Mouse (Mus musculus) large intestine, adult 2 months (tissue): ENCODE measurements around the gene Dnajc7. TPM values are rescaled to one million over a fixed set of nuclear protein-coding genes. Genes with fewer than 3 reads are reported as not detected.
"Not testable (repeated sequence)": the region's sequence is repeated elsewhere in the genome, so short reads cannot be mapped to it uniquely, and the experiment has no call there.

ENCODE experiments used
- DNase-seq: peaks from one replicate; pipeline ENCODE4 v3.0.0-alpha.2; 2012; ENCODE audit warnings: low read depth, low spot score
- WGBS: fragments of 180-500 bp; shearing (Covaris S2); methylation state at CpG from one replicate; pipeline ENCODE4 v1.1.7; 2018; 5-methylcytosine and 5-hydroxymethylcytosine counted together
- polyA plus RNA-seq: library from polyadenylated mRNA; depleted of rRNA; stranded (reverse); fragments of >200 nt; gene quantifications from 2 replicates; pipeline ENCODE4 v1.2.3, GENCODE M21; 2012

Dnajc7 gene
- polyA plus RNA-seq, 1 experiment: 53.6 TPM

DNA sequence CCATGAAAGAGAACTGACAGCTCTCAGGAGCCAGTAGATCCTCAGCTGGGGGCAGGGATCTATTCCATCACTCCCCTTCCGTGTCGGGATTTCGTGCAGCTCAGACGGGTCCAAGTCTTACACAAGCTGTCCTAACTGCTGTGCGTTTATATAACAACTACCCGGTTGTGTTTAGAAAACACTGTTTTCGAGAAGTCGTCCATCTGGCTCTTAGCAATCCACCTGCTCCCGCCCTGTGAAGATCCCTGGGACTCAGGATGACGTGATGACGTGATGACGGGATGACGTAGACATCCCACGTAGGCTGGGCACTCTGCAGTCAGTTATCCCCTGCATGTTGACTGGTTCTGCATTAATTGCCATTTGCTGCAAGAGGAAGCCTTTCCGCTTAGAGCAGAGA, 55.7 kb downstream of the Dnajc7 start:
- WGBS: 77% methylated on average over 15 of the region's 15 CpGs
- DNase-seq: no peak

DNA sequence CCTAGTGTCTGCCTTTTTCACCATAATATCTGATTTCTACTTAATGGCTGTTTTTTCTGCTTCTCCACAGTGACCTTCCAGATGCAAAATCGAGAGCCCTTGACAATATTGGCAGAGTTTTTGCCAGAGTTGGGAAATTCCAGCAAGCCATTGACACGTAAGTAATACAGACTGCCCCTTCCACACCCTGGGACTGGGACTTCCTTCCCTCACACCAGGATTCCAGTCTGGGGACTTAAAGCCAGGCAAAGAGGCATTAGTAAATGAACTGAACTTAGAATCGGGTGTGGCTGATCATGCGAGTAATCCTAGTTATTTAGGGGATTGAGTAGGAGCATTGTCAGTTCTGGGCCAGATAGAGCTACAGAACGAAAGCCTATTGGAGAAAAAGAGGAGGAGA, 58.2 kb downstream of the Dnajc7 start:
- DNase-seq: no peak
- 46% methylated on average over 5 of the region's 5 CpGs for WGBS

DNA sequence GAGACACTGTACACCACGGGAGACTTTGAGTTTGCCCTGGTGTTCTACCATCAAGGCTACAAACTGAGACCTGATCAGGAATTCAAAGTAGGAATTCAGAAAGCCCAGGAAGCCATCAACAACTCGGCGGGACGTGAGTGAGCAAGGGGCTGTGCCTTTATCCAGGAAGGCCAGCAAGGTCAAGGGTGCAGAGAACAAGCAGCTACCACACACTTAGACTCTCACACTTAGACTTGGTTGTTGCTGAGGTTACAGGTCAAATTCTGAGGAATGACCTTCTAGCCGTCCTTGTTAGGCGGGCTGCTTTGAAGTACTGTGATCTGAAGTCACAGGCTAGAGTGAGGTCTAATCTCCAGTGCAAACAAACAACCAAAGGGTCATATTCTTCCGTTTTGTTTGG, 60.5 kb downstream of the Dnajc7 start:
- DNase-seq: no peak
- WGBS: 73% methylated on average over 7 of the region's 7 CpGs

DNA sequence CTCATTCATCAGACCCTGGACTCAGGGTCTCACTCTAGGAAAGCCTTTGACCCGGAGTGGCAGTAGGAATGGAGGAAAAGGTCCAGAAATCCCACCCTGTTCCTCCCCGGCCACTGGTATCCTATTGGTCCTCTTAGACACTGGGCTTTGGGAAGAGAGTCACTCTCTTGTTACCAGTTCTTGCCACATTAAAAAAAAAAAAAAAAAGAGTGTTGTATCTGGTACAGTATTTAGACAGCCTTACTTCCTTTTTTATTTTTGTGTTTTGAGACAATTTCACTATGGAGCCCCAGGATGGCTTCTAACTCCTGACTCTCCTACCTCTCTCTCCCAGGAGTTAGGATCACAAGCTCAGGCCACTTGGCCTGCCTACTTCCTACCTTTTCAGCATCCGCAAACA, 62.4 kb downstream of the Dnajc7 start:
- no peak for DNase-seq
- 81% methylated on average over 3 of the region's 3 CpGs for WGBS

DNA sequence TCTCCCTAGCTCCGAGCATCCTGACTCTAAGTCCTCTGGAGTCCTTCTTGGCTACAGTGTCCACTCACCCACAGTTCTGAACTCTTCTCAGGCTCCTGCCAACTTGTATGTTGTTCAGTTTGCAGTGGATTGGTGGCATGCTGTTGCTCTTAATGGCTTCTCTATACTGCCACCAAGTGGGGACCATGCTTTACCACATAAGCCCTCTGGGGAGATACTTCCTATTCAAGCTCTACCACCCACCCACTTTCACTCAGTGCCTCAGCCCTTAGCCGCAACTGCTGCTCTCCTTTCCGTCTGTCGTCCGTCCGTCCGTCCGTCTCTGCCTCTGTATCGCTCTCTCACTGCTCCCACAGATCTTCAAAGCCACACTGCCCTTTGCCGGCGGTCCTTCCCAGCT, 64.4 kb downstream of the Dnajc7 start:
- no peak for DNase-seq
- WGBS: 25% methylated on average over 11 of the region's 11 CpGs

DNA sequence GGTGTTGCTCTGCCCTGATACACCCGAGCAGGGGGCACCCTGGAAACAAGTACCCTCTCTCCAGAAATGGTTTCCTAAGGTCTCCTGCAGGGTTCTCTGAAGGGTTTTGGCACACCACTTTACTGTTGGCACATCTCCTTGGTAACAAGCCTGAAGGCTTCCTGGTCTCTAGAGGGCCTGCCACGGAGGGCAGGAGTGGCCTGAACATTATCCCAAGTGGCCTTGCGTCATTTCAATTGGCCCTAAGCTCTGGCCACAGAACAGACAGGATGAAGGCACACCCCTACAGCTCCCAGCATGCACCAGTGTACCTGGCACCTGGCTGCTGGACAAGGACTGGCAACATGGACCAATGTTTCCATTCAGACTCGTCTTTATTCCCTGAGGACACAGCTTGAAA, 67.1 kb downstream of the Dnajc7 start:
- no peak for DNase-seq
- WGBS: 59% methylated on average over 4 of the region's 4 CpGs

DNA sequence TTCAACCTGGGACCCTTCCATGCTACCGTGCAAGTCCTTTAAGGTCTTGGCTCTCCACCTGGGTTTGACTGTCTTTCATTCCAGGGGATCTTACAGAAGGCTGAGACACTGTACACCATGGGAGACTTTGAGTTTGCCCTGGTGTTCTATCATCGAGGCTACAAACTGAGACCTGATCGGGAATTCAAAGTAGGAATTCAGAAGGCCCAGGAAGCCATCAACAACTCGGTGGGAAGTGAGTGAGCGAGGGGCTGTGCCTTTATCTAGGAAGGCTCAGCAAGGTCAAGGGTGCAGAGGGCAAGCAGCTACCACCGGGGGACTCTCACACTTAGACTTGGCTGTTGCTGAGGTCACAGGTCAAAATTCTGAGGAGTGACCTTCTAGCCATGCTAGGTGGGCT, 69.9 kb downstream of the Dnajc7 start:
- WGBS: 73% methylated on average over 6 of the region's 6 CpGs
- DNase-seq: no peak

DNA sequence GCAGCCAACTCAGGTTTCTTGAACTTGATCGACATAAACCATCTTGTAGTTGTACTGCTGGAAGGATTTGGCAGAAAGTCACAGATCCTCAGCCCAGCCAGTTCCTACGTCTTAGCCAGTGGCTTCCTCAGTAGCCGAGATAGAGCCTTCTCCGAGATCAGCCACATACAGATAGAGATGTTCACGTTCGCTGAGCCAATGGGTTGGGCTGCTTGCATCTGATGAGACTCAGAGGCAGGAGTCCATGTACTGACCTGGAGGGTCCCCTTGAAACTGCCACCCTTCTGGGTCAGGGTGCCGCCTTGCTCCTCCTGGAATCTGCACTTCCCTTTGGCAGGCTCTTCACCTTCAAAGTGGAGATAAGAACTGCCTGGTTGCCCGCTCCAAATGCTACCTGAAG, 70.5 kb downstream of the Dnajc7 start:
- 89% methylated on average over 8 of the region's 8 CpGs for WGBS
- DNase-seq: no peak

DNA sequence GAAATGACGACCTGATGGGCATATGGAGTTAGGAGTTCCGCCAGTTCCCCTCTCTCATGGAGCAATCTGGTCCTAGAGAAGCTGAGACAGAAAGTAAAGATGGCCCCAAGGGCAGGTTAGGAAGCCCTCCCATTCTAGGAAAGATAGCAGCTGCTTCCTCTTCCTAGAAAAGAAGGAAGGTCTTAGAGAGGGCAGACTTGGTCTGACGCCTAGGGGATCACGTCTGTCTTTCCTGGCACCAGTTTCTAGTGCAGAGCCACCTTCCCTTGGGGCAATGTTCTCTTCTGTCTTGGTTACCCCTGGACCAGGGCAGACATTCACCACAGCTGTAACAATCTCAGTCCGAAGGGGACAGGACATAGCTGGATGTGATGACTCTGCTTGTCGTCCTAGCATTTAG, 71.8 kb downstream of the Dnajc7 start:
- no peak for DNase-seq
- WGBS: 83% methylated on average over 6 of the region's 6 CpGs

DNA sequence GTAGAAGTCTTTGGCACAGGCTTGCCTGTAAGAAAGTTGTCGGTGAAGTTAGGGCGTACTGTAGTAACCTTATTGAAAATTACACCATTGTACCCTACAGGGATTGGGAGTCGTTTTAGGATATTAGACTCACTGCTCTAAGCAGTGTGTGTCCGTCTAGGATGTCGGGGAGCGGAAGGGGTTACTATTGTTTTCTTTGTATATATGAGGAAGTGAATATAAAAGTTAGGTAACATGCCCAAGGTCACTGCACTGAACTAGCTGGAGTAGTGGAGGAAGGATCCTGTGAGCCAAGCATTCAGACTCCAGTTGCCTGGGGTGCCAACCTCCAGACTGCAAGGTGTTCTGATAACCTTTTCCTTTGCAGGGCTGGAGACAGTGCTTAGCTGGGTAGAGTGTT, 73.0 kb downstream of the Dnajc7 start:
- DNase-seq: no peak
- 55% methylated on average over 6 of the region's 6 CpGs for WGBS

DNA sequence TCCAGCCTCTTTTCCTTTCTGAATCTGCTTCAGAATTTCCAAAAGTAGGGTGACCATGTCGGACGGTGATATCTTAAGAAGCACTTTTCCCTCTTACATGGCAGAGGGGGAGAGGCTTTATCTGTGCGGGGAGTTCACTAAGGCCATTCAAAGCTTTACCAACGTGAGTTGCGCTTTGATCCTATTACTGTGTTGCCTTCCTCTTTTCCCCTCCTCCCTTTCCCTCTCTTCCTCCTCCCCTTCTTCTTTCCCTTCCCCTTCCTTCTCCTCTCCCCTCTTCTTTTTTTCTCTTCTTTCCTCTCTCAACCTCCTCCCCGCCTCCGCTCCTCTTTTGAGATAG, 74.3 kb downstream of the Dnajc7 start:
- DNase-seq: no peak
- WGBS: 28% methylated on average over 7 of the region's 7 CpGs

DNA sequence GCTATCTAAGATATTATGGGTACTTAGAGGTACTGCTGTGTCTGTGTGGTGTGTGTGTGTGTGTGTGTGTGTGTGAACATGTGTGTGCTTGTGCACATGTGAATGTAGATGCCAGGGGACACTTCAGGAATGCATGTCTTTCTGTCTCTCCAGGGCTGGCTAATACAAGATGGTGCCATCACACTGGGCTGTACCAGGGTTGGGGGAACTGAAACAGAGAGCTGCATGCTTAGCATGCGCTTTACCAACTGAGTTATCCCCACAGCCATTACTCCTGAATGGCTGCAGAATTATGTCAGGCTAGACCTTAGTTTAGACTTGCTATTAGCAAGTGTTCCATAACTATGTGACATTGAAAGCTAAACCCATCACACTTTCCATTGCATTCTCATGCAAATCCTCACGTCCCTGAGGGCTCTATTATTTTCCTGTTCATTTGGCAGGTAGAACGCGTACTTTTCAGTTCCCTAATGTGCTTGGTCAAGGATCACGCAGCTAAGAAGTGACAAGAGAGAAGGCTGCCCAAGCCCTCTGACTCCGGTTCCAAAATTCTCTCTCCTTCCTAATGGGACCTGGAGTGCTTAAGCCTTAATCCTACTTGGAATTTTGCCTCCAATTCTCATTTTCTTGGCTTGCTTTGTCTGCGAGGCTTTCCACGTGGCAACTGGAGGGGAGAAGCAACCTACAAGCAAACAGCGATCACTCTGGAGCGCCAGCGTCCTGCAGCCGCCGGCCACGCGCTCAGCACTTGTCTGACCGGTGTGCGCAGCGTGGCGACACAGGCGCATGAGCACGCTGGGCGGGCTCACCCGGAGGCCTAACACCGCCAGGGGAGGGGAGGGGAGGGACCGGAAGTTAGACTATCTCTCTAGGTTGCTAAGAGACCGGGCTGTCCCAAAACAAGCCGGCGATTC, 74.9 kb downstream of the Dnajc7 start, which contains the start of gene Ttc25:
Gene Ttc25 (plus strand): TSS at position 776 of the 914 bp plus-strand sequence.
- peak; percentile 85 for DNase-seq
- WGBS: 4% methylated on average over 28 of the region's 28 CpGs

DNA sequence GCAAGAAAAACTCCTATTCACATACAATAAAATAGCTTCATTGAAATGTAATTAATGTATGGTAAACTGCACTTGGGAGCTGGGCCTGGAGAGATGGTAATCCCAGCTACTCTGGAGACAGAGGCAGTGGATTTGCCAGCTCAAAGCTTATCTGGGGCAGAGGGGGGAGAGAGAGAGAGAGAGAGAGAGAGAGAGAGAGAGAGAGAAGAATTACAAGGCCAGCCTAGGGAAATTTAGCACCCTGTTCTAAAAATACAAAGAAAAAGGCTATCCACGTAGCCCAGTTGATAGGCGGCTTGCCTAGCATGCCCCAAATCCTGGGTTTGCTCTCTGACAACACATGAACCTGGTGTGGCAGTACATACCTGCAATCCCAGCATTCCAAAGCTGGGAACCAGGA, 78.4 kb downstream of the Dnajc7 start:
- no peak for DNase-seq

DNA sequence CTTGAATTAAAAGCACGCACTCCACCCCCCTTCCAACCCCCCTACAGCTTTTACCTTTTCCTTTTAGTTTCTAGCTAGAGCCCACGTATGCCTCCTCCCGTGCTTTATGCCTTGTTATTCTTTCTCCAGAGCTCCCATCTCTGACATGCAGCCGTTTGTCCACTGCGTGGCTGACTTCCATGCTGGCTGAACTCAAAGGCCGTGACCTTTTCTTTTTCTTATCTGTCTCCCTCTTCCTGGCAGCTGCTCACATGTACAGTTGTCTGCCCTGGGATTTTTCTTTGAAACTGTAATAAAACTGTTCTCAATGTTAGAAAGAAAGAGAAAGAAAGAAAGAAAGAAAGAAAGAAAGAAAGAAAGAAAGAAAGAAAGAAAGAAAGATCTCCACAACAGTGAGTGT, 79.0 kb downstream of the Dnajc7 start:
- DNase-seq: no peak
- 41% methylated on average over 6 of the region's 6 CpGs for WGBS

More for the DNA sequence above, 78.4 kb downstream of the Dnajc7 start:
- 95% methylated on average over 2 of the region's 2 CpGs for WGBS

DNA sequence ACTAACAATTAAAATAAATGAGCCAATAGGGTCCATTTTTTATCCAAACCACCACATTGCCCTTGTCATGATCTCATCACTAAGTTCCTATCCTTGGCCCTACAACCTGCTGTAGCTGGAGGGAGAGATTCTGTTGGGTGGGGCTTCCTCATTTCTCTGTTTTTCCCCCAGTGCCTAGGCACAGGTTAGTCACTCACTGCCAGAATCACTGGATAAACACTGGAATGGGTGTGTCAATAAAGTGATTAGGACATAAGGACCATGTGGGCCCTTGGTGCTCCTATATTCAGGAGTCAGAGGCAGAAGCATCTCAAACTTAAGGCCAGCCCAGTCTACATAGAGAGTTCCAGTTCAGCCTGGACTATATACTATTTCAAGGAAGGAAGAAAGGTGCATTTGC, 83.5 kb downstream of the Dnajc7 start:
- peak; percentile 54 for DNase-seq

DNA sequence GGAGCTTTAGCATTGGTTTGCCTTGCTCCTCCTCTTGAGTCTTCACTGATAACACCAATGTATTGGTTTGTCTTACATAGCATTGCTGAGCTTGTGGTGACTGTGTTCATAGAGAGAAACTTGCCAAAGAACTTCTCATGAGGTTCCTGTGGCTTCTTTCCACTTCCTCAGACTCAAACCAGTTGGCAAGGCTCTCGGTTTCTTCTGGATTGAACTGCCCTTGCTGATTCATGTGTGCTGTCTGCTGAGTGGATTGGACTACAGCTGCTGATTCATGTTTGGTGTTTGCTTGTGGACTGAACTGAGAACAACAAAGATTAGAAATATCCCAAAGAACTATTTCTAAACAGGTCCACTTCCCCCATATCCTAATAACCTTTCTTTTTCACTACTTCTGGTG, 84.0 kb downstream of the Dnajc7 start:
- WGBS: 12% methylated on average over 1 of the region's 1 CpGs

DNA sequence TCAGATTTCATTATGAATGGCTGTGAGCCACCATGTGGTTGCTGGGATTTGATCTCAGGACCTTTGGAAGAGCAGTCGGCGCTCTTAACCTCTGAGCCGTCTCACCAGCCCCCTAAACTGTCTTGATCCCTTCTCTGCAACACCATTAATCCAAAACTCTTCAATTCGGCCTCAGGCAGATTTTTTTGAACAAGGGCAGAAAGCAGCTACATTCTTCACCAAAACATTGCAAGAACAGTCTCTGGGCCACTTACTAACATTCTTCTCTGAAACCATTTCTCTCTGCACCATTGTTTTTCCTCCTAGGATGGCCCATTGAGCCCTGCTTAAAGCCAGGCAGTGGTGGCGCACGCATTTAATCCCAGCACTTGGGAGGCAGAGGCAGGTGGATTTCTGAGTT, 85.1 kb downstream of the Dnajc7 start:
- DNase-seq: not testable (repeated sequence)
- 90% methylated on average over 6 of the region's 6 CpGs for WGBS

More for the DNA sequence above, 84.0 kb downstream of the Dnajc7 start:
- DNase-seq: no peak

DNA sequence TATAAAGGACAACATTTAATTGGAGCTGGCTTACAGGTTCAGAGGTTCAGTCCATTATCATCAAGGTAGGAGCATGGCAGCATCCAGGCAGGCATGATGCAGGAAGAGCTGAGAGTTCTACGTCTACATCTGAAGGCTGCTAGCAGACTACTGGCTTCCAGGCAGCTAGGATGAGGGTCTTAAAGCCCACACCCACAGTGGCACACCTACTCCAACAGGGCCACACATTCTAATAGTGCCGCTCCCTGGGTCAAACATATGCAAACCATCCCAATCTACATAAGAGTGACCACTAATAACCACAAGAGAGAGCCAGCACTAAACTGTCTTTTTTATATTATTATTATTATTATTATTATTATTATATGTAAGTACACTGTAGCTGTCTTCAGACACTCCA, 85.6 kb downstream of the Dnajc7 start:
- WGBS: 98% methylated on average over 2 of the region's 2 CpGs
- DNase-seq: not testable (repeated sequence)

DNA sequence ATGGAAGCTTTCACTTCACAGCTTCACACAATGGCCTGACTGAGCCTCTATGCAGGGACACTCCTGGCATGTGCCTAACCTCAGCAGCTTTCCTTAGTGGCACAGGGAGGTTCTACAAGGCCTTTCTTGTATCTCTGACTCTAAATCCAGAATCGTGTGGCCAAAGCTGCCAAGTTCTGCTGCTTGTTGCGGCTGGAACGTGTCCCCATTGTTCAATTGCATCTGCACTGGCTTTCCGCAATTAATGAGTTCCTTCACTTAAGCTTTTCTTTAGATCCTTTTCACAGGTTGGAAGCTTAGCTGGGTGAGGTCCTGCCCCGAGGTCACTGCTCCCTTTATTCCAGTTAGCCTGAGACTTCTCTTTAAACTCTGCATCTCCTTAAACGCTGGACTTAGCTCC, 86.1 kb downstream of the Dnajc7 start:
- WGBS: 92% methylated on average over 6 of the region's 6 CpGs
- no peak for DNase-seq
